Mouse (Mus musculus): ENCODE results near the gene Gria1. TPM values are rescaled to one million over a fixed set of nuclear protein-coding genes. Genes with fewer than 3 reads are reported as not detected.

Gria1 gene
- polyA plus RNA-seq, 1 experiment from 2014 or later: 0.63 TPM

DNA sequence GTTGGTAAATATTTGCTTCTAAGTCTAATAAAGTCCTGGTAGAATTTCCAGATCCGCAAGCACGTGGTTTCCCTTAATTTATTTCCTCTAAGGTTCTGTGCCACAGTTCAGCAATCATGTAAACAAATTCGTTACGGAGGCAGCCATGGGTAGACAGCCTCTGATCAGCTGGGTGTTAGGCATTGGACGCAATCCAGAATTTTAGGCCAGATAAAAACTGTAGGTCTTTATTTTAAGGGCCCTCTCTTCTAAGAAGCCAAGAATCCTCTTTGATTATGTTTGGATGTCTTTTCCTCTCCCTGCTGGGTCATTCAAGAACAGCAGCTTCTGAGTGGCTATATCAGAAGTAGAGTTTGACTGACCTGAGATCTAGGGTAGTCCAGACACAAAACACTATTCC, 89.3 kb downstream of the Gria1 start:
- 41% methylated on average over 5 of the region's 5 CpGs for WGBS
- Histone ChIP-seq H3K4me2 (replicated peaks; ENCODE audit: low read depth) (no peak overlapping the region), H3K9me3 (ENCODE audit: control insufficient read depth, low read length) (no peaks in the 10 kb centered on the region), H3K36me3 (ENCODE audit: control insufficient read depth, insufficient read depth, low read length) (no peaks in the 10 kb centered on the region), H3K27ac (replicated peaks) (no peak overlapping the region), H3K9ac (ENCODE audit: low read length) (no peak overlapping the region), H3K27me3 (ENCODE audit: control insufficient read depth, insufficient read depth, low read length) (no peaks in the 10 kb centered on the region), H3K4me3 (ENCODE audit: low read depth, low read length) (no peak overlapping the region), H3K4me1 (replicated peaks; ENCODE audit: control insufficient read depth, insufficient read depth) (no peaks in the 10 kb centered on the region)
- TF ChIP-seq CTCF (IDR thresholded peaks at IDR 0.05; ENCODE audit: low read depth) (no peak), EP300 (optimal IDR thresholded peaks at IDR 0.05) (no peak)
- ATAC-seq (ENCODE audit: low FRiP score, low TSS enrichment) (no peak), DNase-seq (ENCODE audit: low spot score) (no peak)

DNA sequence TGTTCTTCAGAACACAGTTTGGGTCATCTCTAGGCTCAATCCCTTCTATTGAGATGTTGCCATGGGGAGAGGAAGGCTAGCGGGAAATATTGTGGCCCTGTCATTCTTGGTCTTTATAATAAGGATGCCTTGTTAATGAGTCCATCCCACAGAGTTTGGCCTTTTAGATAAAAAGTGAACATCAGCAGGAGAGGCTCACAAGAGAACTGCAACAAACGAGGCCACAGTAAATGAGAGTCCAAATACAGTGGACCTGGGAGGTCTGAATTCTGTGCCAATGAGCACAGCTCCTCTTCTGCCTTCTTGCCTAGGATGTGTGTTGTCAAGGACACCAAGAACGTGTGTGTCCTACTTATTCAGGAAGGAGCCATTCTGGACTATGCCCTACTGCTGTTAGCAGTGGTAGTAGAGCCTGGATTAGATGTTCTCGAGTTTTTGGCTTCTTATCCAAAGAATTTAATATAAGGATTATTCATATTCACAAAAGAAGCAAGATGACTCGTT, 92.6 kb downstream of the Gria1 start:
- 69% methylated on average over 5 of the region's 5 CpGs for WGBS
- Histone ChIP-seq H3K4me2 (replicated peaks; ENCODE audit: low read depth) (no peak overlapping the region), H3K4me3 (ENCODE audit: low read depth, low read length) (no peak overlapping the region), H3K9ac (ENCODE audit: low read length) (no peak overlapping the region), H3K27me3 (ENCODE audit: control insufficient read depth, insufficient read depth, low read length) (no peaks in the 10 kb centered on the region), H3K27ac (replicated peaks) (no peak overlapping the region), H3K4me1 (replicated peaks; ENCODE audit: control insufficient read depth, insufficient read depth) (no peaks in the 10 kb centered on the region), H3K9me3 (ENCODE audit: control insufficient read depth, low read length) (no peaks in the 10 kb centered on the region), H3K36me3 (ENCODE audit: control insufficient read depth, insufficient read depth, low read length) (no peaks in the 10 kb centered on the region)
- DNase-seq (ENCODE audit: low spot score) (no peak), ATAC-seq (ENCODE audit: low FRiP score, low TSS enrichment) (no peak)
- TF ChIP-seq EP300 (optimal IDR thresholded peaks at IDR 0.05) (no peak), CTCF (IDR thresholded peaks at IDR 0.05; ENCODE audit: low read depth) (no peak)

DNA sequence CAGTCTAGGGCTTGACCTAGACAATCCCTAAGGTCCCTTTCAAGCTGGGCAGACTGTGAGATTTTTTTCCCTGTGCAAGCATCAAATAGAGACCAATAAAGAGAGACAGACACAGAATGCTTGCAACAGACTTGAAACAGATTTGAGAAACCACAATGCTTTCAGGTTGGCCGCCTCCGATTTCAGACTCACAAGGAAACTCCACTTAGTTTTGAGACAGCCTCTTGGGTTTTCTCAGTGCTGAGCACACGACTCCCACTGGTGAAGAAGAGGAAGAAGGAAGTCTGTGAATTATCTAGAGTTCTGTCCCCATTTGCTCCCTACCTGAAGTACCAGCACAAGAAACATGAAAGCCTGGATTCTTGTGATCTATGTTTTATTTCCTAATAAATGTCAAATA, 94.5 kb downstream of the Gria1 start:
- no peak for ATAC-seq (ENCODE audit: low FRiP score, low TSS enrichment)
- TF ChIP-seq CTCF (IDR thresholded peaks at IDR 0.05; ENCODE audit: low read depth): no peak
- TF ChIP-seq EP300 (optimal IDR thresholded peaks at IDR 0.05): no peak

DNA sequence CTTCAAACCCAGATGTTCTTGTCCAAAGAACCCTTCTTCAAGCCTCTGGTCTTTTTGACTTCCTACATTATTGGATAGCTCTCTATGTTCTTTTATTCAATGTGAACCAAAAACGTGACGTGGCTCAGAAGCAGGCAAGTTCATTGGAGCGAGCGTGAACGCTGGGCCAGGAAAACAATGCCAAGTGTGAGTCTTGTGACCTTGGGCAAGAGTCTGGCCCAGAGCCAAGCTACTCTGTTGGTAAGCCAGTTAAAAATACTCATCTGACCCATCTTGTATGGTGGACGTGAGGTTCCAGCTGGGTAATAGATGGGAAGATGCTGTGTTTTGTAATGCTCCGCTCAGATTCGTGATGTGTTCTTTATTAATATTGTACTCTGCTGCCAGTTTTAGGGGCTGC, 101.2 kb downstream of the Gria1 start:
- Histone ChIP-seq H3K4me3 (ENCODE audit: low read depth, low read length) (no peak overlapping the region), H3K36me3 (ENCODE audit: control insufficient read depth, insufficient read depth, low read length) (no peaks in the 10 kb centered on the region), H3K27me3 (ENCODE audit: control insufficient read depth, insufficient read depth, low read length) (no peaks in the 10 kb centered on the region), H3K4me1 (replicated peaks; ENCODE audit: control insufficient read depth, insufficient read depth) (no peaks in the 10 kb centered on the region), H3K4me2 (replicated peaks; ENCODE audit: low read depth) (no peak overlapping the region), H3K27ac (replicated peaks) (no peak overlapping the region), H3K9ac (ENCODE audit: low read length) (no peak overlapping the region), H3K9me3 (ENCODE audit: control insufficient read depth, low read length) (no peaks in the 10 kb centered on the region)
- DNase-seq (ENCODE audit: low spot score): no peak
- ATAC-seq (ENCODE audit: low FRiP score, low TSS enrichment): no peak
- 81% methylated on average over 8 of the region's 8 CpGs for WGBS
- TF ChIP-seq EP300 (optimal IDR thresholded peaks at IDR 0.05) (no peak), CTCF (IDR thresholded peaks at IDR 0.05; ENCODE audit: low read depth) (no peak)

More for the DNA sequence above, 94.5 kb downstream of the Gria1 start:
- Histone ChIP-seq H3K9ac (ENCODE audit: low read length) (no peak overlapping the region), H3K9me3 (ENCODE audit: control insufficient read depth, low read length) (no peaks in the 10 kb centered on the region), H3K4me2 (replicated peaks; ENCODE audit: low read depth) (no peak overlapping the region), H3K36me3 (ENCODE audit: control insufficient read depth, insufficient read depth, low read length) (no peaks in the 10 kb centered on the region), H3K27me3 (ENCODE audit: control insufficient read depth, insufficient read depth, low read length) (no peaks in the 10 kb centered on the region), H3K27ac (replicated peaks) (no peak overlapping the region), H3K4me1 (replicated peaks; ENCODE audit: control insufficient read depth, insufficient read depth) (no peaks in the 10 kb centered on the region), H3K4me3 (ENCODE audit: low read depth, low read length) (no peak overlapping the region)
- DNase-seq (ENCODE audit: low spot score): no peak
- WGBS: 72% methylated on average over 3 of the region's 3 CpGs

DNA sequence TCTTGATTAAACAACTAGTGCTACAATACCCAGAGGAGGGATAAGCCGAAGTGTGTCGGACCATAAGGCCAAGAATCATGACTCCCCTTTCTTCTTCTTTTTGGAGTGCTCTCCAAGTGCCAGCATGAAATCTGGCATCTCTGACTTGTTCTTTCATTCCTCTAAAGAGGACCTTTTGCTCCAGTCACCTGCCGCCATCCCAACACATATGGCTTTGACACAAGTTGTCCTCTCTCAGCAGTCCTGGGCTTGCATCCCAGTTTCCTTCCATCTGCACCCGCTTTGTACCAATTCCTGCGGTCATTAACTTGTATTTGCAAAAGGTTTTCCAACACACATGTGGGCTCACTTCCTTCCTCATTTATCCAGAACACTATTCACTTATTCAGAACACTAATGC, 103.2 kb downstream of the Gria1 start:
- H3K9ac ChIP-seq (ENCODE audit: low read length): no peak overlapping the region
- TF ChIP-seq EP300 (optimal IDR thresholded peaks at IDR 0.05): no peak
- no peak for TF ChIP-seq CTCF (IDR thresholded peaks at IDR 0.05; ENCODE audit: low read depth)
- WGBS: 87% methylated on average over 5 of the region's 5 CpGs
- DNase-seq (ENCODE audit: low spot score) (no peak), ATAC-seq (ENCODE audit: low FRiP score, low TSS enrichment) (no peak)
- no peaks in the 10 kb centered on the region for H3K4me1 ChIP-seq (replicated peaks; ENCODE audit: control insufficient read depth, insufficient read depth)
- H3K4me3 ChIP-seq (ENCODE audit: low read depth, low read length): no peak overlapping the region
- no peaks in the 10 kb centered on the region for H3K36me3 ChIP-seq (ENCODE audit: control insufficient read depth, insufficient read depth, low read length)
- no peak overlapping the region for H3K27ac ChIP-seq (replicated peaks)
- no peaks in the 10 kb centered on the region for H3K27me3 ChIP-seq (ENCODE audit: control insufficient read depth, insufficient read depth, low read length)
- no peaks in the 10 kb centered on the region for H3K9me3 ChIP-seq (ENCODE audit: control insufficient read depth, low read length)
- no peak overlapping the region for H3K4me2 ChIP-seq (replicated peaks; ENCODE audit: low read depth)

DNA sequence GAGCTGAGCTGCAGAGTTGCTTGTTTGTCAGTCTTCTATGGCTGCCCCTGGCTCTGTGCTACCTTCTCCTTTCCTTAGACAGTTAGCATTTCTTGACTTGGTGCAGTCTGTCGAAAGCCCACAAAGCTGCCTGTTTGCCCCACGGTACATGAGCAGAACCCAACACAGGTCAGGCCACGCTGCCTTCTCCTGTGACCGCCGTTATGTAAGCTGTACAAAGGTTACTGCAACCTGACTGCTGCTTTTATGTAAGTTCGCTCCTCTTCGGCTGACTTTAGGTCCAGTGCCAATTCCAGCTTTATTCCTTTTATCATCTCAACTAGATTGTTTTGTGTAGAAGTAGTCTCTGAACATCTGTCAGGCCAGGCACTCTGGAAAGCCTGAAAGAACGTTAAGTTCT, 115.9 kb downstream of the Gria1 start:
- ATAC-seq (ENCODE audit: low FRiP score, low TSS enrichment) (no peak), DNase-seq (ENCODE audit: low spot score) (no peak)
- TF ChIP-seq CTCF (IDR thresholded peaks at IDR 0.05; ENCODE audit: low read depth): no peak
- no peak for TF ChIP-seq EP300 (optimal IDR thresholded peaks at IDR 0.05)
- Histone ChIP-seq H3K27me3 (ENCODE audit: control insufficient read depth, insufficient read depth, low read length) (no peaks in the 10 kb centered on the region), H3K4me1 (replicated peaks; ENCODE audit: control insufficient read depth, insufficient read depth) (no peaks in the 10 kb centered on the region), H3K36me3 (ENCODE audit: control insufficient read depth, insufficient read depth, low read length) (no peaks in the 10 kb centered on the region), H3K9ac (ENCODE audit: low read length) (no peak overlapping the region), H3K4me2 (replicated peaks; ENCODE audit: low read depth) (no peak overlapping the region), H3K9me3 (ENCODE audit: control insufficient read depth, low read length) (no peaks in the 10 kb centered on the region), H3K27ac (replicated peaks) (no peak overlapping the region), H3K4me3 (ENCODE audit: low read depth, low read length) (no peak overlapping the region)
- 70% methylated on average over 8 of the region's 8 CpGs for WGBS

Data from stomach, postnatal 0 days (tissue).